Mouse (Mus musculus) heart, postnatal 10 days (tissue): ENCODE results near the gene Gucy1b1. TPM values are rescaled to one million over a fixed set of nuclear protein-coding genes. Genes with fewer than 3 reads are reported as not detected.

Experiments used
- DNase-seq, 2 experiments: peaks; one replicate each; pipeline ENCODE4 v3.0.0; 2021
- intact Hi-C: fragments of 180-260 bp; cut with DNase I; formaldehyde crosslinking; loops from one replicate; pipeline ENCODE4 v1.15.1; 2025
- total RNA-seq, 2 experiments: library from RNA; stranded (reverse); gene quantifications; 2 replicates each; pipeline ENCODE4 v1.2.3; 2021

The Gucy1b1 gene
- total RNA-seq = 10 to 100 TPM; 22.2 to 29.1 TPM

DNA sequence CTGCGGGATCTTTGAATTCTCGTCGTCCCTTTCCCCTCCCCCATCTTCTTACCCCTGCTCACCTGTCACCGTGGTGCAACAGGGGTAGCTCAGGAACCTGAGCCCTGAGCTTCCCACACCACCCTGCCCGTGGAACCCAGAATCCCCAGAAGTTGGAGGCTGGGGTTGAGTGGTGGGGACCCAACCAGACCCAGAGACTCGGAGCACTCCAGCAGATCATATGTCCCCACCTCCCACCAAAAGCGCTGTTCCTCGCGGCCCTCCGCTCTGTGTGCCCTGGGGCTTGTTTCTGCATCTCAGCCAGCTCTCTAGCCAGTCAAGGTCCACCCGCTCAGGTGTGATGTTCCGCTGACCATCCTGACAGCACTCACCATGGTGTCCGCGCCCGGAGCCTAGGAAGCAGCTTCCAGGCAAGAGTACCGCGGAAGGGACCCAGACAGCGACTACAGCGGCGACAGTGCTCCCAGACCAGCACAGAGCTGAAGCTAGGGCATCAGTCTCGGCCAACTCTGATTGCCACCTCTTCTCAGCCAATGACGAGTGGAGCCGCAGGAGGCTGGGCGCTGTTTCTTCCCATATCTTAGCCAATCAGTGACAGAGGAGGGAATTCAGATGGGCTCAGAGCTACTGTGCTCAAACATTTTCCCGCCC is at the start of gene Gucy1b1:
TSS of gene Gucy1b1 (minus strand) at position 489 of the 651 bp plus-strand sequence.
- peak; percentile 81 for DNase-seq
- intact Hi-C loops = no loop called here

DNA sequence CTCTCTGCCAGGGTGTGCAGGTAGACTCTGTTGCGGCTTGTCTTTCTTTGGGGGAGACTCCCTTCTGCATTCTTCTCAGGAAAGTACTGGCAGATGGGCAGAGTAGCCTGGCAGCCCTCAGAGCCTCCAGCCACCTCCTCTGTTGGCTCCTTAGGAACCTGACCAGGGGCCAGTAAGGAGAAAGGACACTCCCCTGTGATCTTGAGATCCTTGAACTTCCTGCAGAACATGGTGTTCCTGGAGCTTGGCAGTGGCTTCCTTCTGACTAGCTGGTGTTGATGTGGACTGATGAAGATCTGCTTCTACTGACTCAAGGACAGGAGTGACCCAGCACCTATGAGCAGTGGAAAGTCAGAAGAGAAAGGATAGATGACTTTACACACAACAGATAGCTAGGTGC is 44.4 kb upstream of the Gucy1b1 start:
- intact Hi-C loops = no loop called here

DNA sequence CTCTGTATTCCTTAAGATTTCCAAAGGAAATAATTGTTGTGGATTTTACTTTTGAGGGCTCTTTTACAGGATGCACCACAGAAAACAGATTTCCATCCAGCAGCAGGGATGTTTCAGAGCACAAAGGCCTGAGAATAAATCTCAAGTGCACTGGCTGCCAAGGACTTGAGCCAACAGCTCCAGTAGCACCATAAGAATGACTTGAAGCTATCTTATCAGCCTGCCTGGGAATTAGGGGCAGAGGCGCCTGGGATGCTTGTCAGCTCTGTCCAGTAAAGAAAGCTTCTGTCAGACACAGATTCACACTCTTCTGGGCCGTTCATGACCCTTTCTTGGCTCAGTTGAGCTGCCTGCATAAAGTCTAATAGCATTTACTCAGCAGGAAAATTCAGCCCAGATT is 38.0 kb upstream of the Gucy1b1 start:
- peak; percentile 72 to 78 for DNase-seq
- intact Hi-C loops = no loop called here

More for the DNA sequence above, 44.4 kb upstream of the Gucy1b1 start:
- DNase-seq = no peak

DNA sequence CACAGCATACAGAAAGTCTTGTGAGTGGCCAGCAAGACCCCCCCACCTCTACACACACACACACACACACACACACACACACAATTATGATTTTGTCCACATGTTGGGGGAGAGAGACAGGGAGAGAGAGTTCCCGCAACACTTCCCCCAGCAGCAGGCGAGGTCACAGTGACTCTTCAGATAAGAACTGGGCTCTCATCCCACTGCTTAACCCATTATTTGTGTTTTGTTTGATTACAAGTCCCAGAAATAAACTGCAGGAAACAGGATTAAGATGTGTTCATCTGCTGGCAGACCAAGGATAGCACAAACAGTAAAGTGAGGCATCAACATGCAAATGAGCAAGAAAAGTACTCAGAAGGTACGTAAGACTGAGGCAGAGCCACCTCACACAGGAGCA is 37.5 kb upstream of the Gucy1b1 start:
- peak; percentile 59 to 74 for DNase-seq
- intact Hi-C loops = no loop called here

DNA sequence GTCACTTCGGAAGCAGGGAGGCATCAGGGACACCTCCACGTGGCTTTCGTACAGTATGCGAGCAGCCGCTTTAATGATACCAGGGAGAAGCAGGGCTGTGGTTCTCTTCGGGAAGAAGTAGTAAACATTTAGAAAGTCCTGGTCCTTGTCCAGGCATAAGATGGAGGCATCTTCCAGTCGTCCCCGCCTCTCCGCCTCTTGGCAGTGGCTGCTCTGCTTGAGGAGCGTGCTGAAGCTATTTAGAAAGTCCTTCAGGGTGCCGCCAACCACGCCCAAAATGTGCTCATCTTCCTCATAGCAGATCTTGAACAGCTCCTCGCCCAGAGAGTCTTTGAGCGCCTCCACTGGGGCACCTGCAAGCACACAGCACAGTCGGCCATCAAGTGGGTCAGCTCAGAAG is 34.5 kb upstream of the Gucy1b1 start:
- no peak for DNase-seq
- intact Hi-C loops = loop anchor here (5.0 kb wide), 1 partner anchor 47 kb away; no protein-coding TSS in a partner anchor

DNA sequence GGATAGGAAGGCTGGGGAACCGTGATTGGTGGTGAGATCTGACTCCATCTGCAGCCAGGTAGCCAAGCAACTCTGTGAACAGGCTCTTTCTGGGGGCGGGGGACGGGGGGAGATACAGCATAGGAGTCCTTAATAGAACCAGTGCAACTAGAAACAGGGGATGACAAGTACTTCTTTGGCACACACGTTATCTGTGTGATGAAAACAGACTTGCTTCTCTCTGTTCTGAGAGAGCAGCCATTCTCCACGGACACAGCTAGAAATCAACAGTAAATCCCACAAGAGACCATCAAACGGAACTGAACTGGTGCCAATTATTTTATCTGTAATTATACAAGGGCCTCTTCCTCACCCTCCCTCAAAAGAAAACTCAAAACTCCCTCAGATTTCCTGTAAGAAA is 29.7 kb upstream of the Gucy1b1 start:
- peak in 1 of 2 experiments; percentile 36 for DNase-seq

DNA sequence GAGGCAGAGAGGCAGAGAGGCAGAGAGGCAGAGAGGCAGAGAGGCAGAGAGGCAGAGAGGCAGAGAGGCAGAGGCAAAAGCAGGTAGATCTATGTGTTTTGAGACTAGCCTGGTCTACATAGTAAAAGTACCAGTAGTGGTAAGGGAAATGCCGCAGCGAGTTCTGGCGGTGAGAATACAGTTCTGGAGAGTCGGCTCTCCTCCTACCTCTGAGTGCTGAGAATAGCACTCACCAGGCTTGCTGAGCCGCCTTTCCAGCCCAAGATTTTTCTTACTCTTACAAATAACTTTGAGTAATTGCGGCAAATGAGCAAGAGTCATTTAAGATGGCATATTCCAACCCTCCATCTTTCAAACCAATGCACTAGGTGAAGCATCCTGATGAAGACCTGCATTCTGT is 24.6 kb upstream of the Gucy1b1 start:
- no peak for DNase-seq
- intact Hi-C loops = no loop called here

More for the DNA sequence above, 29.7 kb upstream of the Gucy1b1 start:
- intact Hi-C loops = no loop called here

DNA sequence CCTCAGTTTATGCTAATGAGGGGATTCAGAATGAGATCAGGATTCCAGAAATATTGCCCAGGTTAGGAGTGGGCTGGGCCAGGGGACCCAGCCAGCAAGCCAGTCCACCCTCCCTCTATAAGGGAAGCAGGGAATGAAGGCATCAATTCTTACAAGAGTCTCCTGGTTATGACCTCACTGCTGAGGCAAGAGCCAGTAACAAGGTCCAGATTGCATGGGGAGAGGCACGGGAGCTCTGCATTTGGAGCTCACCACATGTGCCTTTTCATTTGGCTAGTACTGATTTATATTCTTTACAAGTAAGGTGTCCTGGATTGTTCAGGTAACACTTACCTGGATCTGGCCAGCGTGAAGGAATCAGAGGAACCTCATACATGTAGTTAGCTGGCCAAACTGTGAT is 22.3 kb upstream of the Gucy1b1 start:
- intact Hi-C loops = no loop called here
- DNase-seq = no peak

DNA sequence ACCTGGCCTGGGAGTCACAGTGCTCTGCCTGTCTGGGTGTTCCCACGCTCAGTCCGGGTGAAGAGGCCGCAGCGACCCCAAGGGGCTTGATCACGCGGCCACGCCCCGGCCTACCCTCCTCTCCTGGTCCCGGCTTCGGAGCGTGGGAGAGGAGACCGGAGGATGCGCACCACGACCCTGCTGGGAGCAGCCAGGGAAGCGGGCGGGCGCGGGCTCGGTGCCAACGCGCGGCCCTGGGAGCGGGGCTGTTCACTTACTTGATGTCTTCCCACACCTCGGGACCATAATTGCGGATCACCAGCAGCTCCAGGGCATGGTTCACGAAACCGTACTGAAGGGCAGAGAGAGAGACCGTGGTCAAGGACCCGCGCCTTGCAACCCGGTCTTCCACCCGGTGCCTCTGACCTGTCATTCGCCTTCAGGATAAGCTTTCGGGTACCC is 728 bp downstream of the Gucy1b1 start:
- intact Hi-C loops = no loop called here

DNA sequence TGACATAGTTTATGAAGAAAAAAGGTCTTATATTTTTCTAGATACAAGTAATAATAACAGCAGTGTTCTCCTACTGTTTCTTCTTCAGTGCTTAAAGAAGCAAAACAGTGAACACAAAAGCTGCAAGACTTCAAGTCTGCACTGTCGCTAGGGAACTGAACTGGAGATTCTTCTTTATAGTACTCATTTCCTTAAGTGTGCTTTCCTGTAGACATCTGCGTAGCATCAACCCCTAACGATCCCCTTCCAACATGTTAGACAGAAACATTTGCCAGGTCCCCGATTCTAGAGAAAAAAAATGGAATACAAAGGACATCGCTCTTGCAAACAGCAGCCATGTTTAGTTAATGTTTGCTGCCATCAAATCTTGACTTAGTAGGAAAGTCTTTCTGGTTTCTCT is 6.7 kb downstream of the Gucy1b1 start:
- intact Hi-C loops = no loop called here
- peak in 1 of 2 experiments; percentile 19 for DNase-seq

More for the DNA sequence above, 728 bp downstream of the Gucy1b1 start:
- peak; percentile 72 to 73 for DNase-seq

DNA sequence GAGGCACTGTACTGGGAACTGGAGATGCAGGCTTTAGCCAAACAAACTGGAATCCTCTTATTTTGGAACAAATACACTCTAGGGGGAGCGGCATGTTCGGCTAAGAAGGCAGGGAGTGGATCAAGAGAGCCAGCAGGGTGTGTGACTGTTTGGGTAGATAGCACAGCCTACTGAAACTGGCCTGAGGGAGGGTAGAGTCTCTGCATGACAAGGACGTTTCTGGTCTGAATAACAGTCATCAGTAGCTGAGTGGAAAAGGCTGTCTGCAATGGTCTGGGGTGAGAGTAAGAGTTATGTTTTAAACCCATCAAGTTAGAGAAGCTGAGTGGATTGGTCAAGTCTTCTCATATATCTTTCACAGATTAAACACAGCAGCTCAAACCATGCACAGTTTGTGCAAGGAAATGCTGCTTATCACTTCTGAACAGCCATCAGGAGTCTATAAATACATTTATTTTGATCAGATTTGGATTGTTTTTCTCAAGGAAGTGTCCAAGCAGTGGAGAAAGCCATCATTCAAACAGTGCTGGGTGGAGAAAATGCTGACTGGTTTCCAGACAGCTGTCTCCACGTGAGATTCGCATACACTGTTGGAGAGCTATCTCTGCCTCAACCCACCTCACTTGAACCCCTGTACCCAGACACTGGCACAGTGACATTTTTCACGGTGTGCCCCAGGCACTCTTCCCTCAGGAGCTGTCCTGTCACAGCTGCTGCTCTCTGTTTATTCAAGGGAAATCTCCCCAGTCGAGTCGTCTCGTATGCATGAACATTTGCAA is 12.9 kb downstream of the Gucy1b1 start:
- intact Hi-C loops = loop anchor here (5.0 kb wide), 1 partner anchor 46 kb away; no protein-coding TSS in a partner anchor
- no peak for DNase-seq

DNA sequence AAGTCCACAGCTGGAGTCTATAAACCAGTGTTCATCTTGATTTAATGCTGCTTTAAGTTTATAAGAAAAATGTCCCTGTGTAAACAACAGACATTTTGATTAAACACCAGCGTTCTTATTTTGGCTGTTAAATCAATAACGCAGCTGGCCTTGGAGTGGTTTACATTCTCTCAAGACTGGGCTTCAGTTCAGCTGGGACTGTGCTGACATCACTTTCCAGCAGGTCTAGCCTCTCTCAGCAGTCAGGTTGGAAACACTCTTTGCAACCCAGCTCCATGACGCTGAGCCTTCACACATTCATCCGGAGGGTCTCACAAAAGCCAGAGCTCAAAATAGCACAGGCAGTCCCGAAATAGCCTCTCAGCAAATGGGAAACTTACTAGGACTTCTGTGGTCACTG is 17.3 kb downstream of the Gucy1b1 start:
- intact Hi-C loops = no loop called here
- DNase-seq = peak in 1 of 2 experiments; percentile 29

DNA sequence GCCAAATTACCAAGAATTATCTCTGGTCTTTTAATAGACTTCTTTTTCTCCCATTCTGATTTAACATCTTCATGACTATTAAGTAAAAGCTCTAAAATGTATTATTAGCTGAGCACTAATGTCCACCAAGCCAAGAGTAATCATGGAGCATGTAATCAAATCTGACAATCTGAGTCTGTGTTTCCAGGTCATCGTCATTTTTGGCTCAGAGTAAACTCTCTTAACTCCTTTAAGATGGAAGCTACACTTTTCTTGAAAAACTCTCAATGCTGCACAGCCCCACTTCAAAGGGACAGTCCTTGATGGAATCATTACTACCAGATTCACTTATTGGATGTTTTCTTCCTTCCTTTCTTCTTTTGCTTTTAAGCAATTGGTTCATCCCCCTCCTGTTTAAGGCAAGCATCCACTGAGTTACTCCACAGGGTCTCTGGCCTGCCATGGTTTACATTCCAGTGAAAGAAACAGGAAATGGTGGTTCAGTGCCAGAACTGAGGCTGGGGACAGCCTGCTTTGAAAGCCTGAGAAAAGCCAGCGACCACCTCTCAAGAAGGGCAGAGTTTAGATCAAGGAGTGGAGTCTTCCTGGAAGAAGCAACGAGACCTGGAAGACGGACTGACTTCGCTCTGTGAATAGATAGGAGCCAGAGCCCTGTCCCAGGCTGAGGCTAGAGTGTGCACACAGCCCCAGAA is 20.1 kb downstream of the Gucy1b1 start:
- DNase-seq = no peak
- intact Hi-C loops = no loop called here

DNA sequence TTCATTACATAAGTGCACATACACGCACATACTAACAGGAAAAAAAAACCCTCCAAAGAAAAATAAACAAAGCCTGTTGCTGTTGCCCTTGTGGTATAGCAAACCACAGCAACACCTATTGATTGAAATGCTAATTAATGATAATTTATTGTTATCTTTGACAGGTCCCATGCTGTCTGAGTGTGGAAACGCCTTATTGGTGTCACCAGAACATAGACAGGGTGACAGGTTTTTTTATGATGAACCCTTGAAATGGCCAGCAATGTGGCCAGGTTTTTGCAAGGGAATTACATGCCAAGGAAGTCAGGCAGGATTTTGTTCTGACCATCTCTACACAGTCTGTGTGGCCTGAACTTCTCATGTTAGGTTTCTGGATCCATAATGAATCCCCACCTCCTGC is 22.5 kb downstream of the Gucy1b1 start:
- DNase-seq = no peak
- intact Hi-C loops = no loop called here

DNA sequence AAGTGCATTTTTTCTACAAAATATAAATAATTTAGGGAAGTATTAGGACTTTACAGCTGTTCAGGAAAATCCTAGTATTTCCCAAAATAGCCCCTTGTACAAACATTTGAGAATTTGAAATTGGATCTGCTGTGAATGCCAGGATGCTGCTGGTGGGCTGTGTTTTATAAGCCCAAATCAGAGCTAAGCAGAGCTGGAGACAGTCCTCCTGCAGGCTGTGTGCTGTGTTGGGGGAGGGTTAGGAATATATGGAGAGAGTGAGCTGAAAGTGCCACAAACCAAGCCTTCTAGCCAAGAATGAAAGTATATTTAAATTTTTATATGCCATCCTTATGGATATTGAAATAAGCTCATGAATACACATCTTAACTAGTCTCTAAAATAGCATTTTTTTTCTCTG is 23.0 kb downstream of the Gucy1b1 start:
- intact Hi-C loops = no loop called here
- DNase-seq = no peak

DNA sequence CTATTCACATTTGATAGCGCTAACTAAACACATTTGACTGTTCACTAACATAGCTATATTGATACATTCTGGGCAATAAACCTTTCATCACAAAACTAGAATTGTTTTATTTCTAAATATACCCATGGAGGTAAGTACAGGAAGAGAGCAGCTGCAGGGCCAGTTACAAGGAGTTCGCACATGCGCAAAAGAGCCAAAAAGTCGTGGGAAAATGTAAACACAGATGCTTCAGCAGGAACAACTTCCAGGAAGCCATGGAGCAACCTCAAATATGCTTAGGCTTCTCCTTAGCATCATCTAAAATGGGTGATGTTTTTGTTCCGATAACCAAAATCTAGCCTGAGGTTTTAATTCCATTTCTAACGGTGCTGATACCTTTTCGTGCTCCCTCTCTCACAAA is 25.8 kb downstream of the Gucy1b1 start:
- DNase-seq = no peak
- intact Hi-C loops = loop anchor here (5.0 kb wide), 2 partner anchors 99 to 304 kb away; partner anchors contain the start of gene Gucy1a1

DNA sequence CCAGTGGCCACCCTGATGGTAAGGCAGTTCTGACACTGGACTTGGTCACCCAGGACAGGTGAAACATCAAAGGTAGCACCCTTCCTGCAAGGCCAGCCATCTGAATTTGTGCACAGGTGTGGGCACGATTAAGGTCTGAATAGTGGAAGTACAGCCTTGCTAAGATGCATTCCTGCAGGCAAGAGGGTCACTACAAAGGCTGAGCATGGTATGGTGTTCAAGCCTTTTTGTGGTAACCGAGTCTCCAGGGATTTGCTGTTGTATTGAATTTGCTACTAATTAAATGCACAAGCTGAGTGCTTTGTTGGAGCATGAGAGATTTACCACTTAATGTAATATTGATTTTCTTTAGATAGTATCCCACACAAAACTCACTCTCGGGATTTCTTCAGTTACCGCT is 26.4 kb downstream of the Gucy1b1 start:
- intact Hi-C loops = loop anchor here (5.0 kb wide), 2 partner anchors 99 to 304 kb away; partner anchors contain the start of gene Gucy1a1
- no peak for DNase-seq

DNA sequence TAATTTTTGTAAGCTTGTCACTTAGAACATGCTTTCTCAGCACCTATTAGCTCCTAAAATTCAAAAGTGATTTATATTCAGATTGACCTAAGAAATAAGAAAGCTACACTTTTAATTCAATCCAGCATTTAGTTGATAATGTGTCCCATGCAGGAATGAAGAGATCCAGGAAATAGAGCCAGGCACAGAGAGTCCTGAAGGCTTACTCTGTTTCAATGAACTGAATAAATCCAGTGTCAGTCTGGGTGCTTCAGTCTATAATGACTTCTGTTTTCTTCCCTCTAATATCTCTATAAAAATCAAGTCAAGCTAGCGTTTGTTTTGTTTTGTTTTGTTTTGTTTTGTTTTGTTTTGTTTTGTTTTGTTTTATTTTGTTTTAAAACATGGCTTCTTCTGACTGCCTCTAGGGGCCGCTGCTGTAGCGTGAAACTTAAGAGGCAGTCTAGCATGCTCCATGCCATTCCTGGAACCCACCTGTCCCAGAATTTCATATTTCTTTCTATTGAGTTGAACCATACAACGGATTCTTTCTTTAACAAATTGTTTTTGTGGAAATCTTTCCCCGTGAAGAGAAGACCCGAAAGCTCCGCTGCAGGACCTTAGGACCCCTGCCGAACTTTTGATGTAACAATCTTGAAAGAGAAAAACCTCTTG is 27.3 kb downstream of the Gucy1b1 start:
- peak; percentile 53 to 76 for DNase-seq
- intact Hi-C loops = loop anchor here (1.0 to 5.0 kb wide), 3 partner anchors 100 to 305 kb away; partner anchors contain the start of gene Gucy1a1

DNA sequence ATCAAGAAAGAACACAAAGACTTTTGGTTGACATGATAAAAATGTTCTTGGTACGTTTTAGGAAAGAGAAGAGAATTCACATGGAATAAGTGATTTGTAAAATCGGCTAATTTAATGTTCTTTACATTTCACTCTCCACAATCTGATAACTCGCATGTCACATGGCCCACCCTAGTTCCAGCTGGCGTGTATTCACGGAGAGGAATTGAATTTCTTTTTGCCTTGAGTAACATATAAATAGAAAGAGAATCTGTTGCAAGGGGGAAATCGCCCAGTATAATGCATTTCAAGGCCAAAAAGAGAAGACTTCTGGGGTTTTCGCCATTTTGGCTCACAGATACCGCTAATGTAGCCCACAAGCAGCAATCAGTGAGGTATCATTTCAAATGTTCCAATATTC is 28.4 kb downstream of the Gucy1b1 start:
- no peak for DNase-seq
- intact Hi-C loops = loop anchor here (5.0 kb wide), 2 partner anchors 101 to 306 kb away; partner anchors contain the start of gene Gucy1a1

DNA sequence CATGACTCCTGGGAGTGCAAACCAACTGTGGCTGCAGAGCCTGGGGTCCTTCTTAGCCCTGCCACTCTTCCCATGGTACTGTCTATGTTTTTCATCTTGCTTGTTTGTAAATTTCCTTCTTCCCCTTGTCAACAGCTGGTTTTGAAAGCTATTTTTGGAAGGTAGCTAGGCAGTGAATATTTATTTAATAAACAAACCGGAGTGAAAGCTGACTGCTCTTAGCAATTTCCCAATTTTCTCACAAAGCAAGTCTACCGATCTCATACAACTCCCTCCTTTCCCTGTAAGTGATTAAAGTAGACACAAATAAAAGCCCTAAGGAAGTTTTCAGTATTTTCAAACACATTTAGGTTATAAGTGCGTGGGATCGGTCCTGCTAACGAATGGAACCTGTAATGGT is 29.6 kb downstream of the Gucy1b1 start:
- no peak for DNase-seq
- intact Hi-C loops = loop anchor here (5.0 kb wide), 2 partner anchors 102 to 307 kb away; partner anchors contain the start of gene Gucy1a1
